Mouse (Mus musculus): ENCODE measurements around the gene Kcnh5. TPM values are rescaled to one million over a fixed set of nuclear protein-coding genes. Genes with fewer than 3 reads are reported as not detected.

Gene Kcnh5
- total RNA-seq, 2 experiments from 2014 or later, result not detected

Other genes starting within 250 kb of the Kcnh5 start
- 1.2 and 2.3 TPM in 2 replicates for gene Rhoj, start 131.0 kb upstream of the Kcnh5 start, total RNA-seq (2015; ENCODE audit: low replicate concordance)
- gene Rhoj, start 131.0 kb upstream of the Kcnh5 start, total RNA-seq (2017; ENCODE audit: low replicate concordance), result 0.09 and 2.6 TPM in 2 replicates
- not detected in 2 replicates for gene Gphb5, start 239.4 kb upstream of the Kcnh5 start, total RNA-seq (2015; ENCODE audit: low replicate concordance)
- not detected in 2 replicates for gene Gphb5, start 239.4 kb upstream of the Kcnh5 start, total RNA-seq (2017; ENCODE audit: low replicate concordance)

Data from erythroblast, adult 5-6 weeks (primary cell).